Mouse (Mus musculus): ENCODE measurements at regions not wholly inside any gene's neighbourhood (a gene's known extent, or its start where the extent isn't known, plus 50 kb on each side); places are given as distances from the start of the nearest gene placed in this dataset.

DNA sequence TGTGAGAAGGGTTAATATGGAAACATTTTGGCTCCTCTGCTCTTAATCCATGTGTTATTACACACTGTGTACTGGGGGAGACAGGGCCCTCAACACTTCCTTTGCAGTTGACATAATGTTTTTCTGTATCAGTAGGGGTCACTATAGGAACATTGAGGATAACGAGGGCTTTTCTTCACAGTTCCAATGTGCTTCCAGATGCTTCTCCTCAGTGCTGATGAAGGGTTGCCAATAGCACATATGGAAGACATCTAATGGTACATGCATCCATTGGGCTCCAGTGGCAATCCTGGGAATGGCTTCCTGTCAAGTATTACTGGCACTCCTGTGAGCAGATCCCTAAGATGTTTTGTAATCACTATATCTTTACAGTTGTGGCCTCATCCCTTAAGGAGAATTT lies 62.1 kb downstream of the Naa11 start:
- DNase-seq = no peak

DNA sequence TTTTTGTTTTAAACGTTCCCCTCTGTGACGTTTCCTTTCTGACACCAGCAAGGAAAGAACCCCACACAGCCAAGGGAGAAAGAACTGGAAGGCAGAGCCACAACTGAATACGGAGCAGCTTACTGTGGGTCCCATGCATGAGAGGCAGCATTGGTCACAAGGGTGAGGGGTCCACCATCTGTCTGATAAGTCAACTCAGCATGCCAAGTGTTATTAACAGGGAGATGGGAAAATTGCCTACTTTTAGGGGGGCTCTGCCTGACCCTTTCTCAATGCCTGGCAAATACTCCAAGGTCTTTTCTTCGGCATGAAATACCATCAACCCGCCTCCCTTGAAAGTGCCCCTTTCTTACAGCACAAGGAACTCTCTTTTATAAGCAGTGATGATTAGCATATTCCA lies 66.3 kb downstream of the Naa11 start:
- DNase-seq = no peak

DNA sequence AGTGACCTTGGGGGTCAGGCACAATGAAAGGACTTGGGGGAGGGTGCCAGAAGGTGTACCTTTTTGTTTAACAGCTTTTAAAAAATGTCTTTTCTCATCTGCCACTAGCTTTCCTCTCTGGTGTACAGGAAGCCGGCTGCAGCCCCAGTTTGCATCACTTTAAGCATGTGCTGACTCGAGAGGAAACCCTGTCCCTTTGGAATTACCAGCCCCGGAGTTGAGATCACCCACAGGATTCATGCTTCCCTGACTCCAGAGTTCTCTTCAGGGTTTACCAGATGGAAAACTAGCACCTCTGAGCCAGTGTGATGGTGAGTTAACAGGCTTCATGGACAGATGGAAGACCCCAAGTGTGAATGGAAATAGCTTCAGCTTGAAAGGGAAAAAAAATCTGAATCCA lies 68.3 kb downstream of the Naa11 start:
- DNase-seq = no peak

DNA sequence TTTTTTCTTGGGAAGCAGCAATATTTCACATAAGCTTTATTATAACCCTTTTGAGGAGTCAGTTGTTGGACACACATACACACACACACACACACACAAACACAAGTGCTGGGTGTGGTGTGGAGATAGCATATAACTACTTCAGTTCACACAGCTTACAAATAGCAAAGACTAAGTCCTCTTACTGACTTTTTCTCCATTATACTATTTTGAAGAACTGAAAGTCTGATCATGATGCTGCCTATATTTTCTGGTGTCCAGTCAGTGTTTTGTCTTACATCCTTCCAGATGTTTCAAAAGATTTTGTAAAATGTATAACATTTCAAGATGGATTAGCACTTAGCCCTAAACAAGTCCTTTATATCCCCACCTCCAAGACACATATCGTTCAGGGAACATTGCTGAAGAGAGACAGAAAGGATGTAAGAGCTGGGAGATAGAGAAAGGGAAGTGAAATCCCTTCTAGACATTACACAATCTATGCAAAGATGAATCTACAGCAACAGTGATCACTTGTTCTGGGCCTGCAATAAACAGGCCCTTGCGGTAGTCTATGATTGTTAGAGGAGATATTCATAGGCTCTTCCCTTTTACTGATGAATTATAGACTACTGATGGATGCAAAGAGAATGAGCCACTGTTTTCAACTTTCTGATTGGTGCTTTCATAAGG lies 72.2 kb downstream of the Naa11 start:
- DNase-seq = no peak

DNA sequence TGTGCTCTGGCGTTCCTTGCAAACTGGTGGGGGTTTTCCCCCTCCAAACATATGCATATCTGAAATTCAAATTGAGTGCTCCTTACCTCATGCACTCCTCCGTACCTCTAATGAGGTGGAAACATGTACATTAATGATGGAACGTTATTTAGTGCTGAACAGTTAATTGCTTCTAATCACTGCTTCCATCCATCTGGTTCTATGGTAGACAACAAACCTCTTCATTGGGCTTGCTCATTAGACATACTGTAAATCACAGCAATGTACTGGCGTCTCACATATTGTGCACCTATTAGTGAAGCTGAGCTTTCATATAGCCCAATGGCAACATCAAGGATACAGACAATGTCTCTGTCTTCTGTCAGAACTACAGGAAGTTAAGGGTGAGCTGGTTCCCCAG lies 85.3 kb downstream of the Naa11 start:
- DNase-seq = no peak

DNA sequence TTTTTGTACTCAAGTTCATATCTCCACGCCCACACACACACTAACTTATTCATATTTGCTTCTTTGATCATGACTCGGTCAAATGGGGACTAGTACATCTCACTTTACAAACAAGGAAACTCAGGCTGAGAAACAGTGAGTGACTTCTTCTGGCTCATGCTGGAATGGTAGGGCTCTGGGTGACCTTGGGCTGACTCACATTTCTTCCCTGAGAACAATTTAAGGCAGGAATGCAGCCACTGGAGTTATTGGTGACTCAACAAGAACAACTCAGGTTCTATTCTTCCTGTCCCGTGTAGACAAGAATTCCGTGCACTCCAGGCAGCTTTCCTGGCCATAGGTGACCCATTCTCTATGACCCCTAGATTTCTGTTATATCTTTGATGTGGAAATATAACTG lies 87.3 kb downstream of the Naa11 start:
- no peak for DNase-seq

DNA sequence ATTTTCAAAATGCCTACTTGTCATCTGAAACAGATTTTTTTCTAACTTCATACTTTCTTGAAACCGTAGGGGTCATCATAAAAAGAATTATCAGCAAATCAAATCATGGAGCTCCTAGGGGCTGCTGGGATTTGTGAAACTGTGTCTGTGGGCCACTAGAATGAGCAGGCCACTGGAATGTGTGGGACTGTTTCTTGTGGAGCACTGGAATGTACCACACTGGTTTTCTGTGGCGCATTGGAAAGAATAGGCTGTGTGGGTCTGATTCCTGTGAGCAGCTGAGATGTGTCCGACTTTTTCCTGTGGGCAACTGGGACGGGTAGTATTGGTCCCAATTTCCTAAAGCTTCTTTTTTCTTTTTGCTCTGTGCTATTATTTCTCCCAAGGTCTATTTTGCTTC lies 90.6 kb downstream of the Naa11 start:
- DNase-seq = no peak

DNA sequence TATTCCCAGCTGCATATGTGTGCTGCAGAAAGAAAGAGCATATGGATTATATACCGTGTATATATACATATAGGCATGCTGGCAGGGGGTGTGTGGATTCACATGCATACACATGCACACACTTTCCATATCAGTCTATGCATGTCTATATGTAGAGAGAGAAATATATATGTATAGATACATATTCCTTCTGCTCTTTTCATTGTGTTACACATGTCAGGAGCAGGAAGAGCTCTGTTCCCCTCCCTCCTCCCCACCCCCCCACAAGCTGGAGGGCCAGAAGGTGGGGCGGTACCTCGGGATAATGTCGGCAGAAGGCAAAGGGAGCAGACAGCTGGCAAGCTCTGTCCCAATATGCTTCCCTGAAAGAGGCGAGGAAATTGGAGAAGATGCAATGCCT lies 91.3 kb downstream of the Naa11 start:
- no peak for DNase-seq

DNA sequence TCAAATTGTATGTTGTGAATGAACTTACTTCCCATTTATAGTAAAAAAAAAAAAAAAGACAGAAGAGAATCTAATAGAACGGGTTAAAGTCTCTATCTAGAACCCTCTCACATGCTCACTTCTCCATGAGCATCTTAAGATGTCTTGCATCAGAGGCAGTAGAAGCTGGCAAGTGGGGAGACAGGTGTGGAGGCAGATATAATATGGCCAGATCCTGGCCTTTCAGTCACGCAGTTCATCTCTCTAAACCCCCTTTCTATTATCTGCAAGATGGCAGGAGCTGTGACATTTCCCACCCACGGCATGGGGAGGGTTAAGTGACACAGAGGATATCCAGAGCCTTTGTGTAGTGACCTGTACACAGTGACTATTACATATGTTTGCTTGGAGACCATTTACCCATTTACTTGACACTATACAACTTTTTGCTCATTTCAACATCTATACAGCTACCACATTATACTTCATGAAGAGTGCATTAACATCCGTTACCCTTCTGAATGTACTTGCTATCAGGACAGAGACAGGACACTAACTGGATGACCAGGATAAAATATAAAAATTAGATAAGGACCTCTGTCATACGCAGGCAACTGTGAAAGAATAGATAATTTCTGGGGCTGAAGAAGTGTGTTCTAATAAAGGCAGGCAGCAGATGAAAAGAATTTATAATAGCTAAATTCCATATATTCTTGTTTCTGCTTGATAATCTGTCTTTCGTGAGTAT lies 91.9 kb downstream of the Naa11 start:
- DNase-seq = no peak

DNA sequence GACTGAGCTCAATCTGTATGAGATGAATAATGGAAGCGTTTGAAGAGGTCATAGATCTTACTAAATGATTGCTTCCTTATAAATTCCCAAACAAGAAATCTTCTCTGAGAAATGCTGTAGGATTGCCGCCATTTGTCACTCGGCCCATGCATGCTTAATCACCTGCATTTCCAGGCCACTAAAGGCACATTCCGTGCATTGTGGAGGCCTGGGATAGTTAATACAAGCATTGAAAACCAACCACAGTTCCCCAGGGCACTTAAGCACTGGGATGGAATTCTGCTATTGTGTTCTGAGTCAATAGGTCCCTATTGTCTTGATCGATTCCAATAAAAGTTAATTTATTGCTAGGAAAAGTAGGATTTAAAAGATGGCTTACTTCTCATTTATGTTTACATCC lies 92.5 kb downstream of the Naa11 start:
- DNase-seq = no peak

DNA sequence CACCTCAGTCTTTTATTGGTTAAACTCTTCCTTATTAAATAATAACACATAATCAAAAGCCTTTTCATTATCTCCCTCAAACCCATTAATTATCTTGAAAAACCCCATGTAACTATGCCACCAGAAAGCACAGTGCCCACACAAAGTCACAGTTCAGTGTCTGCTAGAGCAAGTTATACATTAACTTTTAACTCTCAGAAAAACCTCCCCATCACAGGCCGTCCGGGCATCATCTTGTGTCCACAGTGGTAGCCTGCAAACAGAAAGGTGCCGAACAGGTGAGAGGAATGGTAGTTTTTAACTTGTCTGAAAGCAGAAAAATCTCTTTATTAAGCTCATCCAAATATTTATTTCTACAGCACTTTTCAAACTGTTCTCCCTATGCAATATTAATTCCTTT lies 96.0 kb downstream of the Naa11 start:
- no peak for DNase-seq

DNA sequence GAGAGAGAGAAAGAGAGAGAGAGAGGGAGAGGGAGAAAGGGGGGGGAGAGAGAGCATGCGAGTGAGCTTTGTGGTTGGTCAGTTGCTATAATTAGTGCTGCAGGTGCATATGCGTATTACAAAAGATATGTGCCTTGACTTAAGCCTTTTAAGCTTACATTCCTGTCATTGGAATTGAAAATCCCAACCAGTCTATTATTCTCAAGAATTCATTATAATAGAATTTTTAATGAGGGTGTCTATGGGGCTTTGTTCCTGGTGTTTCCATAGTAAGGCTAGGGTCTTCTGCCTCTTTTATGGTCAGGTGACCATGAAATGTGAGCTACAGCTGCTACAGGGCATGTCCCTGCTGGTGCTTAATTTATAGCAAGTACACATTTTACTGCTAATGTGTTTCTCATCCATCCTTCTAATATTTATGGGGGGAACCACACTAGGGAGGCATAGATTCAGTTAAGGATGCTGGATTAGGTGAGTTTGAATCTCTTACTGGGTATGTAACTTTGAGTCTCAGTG lies 102.0 kb downstream of the Naa11 start:
- no peak for DNase-seq

DNA sequence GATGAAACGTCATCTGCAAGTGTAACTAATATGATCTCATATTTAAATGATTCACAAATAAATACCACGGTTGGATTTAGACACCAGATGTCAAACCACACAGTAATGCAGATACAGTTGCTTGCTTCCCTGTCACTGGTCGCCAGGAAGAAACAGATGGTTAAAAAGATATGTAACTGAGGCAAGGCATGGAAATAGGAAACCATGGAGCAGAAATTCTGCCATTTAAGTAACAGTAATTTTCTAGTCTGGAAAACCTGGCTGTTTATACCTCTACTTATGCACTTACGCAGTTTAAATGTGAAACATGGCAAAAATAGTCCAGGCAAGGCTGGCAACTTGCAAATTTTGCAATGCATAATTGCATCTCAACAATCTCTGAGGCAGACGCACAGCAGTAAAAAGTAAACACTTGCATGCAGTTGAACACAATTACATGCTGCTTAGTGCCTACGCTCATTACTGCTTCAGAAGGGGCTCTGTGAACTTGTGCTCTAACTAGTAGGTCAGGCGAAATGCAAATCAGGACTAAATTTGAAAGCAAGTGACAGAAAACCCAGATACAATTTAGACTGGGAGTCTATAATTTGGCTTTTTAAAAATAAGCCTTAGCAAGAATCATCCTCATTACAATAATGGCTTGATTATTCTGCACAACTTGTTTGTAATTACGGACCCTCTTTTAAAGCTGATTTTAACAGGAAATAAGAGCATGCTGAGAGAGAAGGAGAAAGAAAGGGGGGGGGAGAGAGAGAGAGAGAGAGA lies 102.6 kb downstream of the Naa11 start:
- no peak for DNase-seq

DNA sequence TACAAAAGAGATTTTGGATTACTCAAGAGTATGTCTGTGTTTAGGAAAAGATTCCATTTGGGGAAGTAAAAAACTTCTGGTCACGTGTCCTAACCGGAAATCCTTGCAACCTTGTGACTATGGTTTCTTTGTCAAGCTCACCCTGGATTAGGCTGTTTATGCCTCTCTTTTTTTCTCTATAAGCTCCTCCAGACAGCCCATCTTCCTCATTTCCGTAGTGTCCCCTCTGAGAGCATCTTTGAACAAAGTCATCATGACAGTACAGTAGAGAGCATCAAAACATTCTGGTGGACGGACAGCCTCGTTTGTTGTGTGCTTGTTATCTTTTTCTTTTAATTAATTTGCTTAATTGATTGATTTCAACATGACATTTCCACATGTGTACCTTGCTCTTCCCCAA lies 112.7 kb downstream of the Naa11 start:
- peak; percentile 14 for DNase-seq

DNA sequence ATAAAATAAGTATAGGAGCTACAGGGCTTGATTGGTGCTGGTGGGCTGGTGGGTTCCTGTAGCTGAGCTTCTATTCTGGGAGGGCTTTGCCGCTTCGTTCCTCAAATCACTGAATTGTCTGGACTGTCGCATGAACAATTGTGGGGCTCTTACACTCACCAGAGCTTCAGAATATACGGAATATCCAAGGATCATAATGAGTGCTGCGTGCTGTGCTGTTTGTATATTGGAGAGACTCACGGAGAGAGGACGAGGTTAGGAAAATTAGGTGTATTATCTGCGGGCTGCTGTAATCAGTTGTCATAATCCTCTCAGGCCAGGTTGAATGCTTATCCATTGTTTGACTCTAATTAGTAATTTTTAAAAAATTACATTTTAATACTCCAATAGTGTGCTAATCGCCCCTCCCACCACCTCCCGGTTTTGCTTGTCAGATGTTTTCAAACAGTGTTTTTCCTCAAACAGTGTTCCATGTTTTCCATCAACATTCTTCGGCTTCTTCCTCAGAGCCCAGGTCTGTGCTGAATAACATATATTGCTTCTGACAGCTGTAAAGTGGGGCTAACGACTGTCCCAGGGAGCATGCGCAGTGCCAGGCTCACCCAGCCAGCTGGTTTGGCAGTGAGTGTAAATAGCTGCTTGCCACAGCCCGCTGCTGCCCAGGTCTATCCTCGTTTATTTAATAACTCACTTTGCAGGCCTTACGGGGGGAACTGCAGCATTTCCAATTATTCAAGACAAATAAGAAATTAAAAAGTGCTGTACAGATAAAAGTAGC lies 114.2 kb downstream of the Naa11 start:
- peak; percentile 39 for DNase-seq

DNA sequence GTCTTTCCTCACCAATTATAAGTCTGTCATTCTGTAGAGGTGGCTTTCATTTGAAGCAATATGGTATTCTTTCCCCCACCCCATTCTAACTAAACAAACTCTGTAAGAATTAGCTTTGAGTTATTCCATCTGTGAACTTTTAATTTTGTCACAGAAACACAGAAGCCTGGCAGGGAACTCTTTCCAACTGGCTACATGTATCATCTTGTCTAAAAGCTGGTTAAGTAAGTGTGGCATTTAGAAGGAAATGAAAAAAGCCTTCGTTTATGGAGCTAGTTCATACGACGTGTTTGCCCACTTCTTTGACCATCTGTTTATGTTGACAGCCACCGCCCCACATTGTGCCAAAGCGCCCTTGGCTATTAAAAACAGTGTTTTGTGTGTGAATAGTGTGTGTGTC lies 115.5 kb downstream of the Naa11 start:
- DNase-seq = peak; percentile 73

DNA sequence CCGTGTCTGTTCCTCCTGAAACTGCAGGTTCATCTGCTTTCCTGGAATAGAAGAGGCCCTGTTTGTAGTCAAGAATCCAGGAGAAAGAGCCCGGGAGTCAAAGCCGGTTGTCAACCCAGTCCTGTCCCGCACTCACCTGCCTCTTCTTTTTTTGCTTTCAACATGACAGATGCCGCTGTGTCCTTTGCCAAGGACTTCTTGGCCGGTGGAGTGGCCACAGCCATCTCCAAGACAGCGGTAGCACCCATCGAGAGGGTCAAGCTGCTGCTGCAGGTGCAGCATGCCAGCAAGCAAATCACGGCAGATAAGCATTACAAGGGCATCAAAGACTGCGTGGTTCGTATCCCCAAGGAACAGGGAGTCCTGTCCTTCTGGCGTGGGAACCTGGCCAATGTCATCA lies 127.5 kb downstream of the Naa11 start:
- peak; percentile 41 for DNase-seq

DNA sequence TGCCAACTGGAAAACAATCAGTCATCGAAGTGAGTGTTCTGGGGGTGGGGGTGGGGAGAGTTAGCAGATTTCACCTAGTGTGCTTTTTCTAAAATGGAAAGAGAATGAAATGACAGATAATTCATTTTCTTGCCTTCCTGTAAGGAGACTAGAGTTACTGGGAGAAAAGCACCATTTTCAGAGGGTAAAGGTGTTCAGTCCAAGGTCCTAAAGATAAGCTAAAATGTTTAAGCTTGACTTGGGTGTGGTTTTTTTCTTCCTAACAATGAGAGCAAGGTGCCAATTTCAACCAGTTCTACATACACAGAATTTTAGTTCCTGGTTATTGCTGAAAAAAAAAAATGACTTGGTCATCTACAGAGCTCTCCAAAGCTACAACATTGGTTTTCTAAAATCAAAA lies 135.1 kb downstream of the Naa11 start:
- no peak for DNase-seq

DNA sequence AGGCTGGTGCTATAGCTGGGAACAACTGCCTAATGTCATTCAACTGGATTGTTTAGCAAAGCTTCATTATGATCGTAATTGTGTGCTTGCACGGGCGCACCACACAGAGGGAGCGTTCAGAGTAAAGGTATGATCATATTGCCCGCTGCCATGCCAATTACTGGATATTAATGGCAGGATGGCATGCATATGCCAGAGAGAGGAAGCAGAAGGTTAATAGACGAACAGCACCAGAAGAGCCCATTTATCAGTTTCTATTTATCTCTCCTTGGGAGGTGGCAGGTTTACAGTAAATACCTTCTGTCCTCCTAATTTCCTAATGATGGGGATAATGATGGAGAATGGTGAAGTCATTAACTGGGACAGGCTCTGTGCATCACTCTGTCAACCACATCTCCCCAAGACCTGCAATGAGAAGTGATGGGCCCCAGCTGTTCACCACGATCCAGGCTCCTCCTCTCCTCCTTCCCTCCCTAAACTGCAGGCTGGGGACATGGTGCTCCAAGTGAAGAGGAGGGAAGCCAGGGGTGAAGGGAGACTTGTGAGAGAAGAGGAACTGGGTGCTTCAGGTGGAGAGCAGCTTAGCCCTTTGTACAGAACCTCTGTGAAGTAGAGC lies 135.6 kb downstream of the Naa11 start:
- peak; percentile 70 for DNase-seq

DNA sequence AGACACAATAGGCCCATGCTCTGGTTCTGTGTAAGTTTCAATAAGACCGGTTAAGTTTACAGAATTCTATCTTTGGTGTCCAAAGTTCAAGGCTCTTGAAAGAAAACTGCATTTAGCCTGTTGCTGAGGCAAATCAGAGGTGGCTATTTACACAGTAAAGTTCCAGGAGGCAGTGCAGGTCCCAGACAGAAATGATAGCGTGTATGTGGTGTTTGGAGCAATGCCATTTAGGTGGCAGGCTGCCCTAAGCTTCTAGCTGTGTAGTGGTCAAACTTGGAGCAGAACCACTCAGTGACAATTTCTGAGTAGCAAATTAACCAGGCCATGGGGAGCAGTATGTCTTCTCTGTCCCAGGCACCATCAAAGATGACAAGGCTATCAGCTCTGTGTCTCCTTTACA lies 125.5 kb upstream of the Paqr3 start:
- DNase-seq = no peak

DNA sequence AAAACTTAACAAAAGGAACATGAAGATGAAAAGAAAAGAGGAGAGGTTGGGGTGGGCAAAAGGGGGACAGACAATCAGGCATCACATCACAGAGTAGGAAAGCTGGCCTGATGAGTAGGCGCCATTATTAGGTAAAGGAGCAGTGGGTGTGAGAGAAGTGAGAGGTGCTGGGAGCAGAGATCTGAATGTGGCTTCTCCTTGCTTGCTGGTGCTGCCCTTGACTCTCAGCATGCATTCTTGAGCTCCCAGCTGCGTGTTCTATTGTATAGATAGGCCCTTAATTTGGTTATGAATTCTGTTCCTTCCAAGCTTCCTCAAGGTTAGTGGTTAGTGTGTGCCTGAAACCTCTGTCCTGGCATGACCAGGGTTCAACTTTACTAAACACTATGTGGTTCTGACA lies 115.0 kb upstream of the Paqr3 start:
- no peak for DNase-seq

DNA sequence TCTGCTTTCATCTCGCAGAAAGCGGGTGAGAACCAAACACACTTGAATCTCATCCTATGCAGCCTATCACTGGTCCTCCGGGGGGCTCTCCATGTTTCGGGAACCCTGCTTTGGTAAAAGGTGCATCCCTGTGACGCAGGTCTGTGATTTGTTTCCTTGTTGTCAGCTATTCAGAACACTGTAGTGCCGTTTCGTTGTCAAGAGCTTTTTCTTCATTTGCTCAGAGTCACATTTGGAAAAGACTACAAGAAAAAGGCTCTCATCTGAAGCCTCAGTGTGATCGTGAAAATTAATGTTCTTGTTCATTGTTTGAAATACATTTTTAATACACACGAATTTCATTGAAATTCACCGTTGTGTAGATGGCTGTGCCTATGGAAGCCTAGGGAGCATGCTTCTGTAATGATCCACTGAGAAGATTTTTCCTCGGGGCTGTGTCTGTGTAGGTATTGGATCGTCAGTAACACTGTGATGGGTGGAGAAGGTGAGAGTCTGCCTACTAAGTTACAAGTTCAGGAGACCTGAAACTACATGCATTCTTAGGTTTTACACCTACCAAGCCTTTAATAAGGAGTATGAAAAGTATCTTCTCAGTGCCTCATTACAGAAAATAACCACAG lies 112.0 kb upstream of the Paqr3 start:
- no peak for DNase-seq

Data from heart, adult 11 months (tissue).